Mouse (Mus musculus): Measurements from ENCODE around the gene 1700011L22Rik. TPM values are rescaled to one million over a fixed set of nuclear protein-coding genes. Genes with fewer than 3 reads are reported as not detected.

1700011L22Rik gene
- polyA plus RNA-seq, 1 experiment from 2014 or later: not detected

DNA sequence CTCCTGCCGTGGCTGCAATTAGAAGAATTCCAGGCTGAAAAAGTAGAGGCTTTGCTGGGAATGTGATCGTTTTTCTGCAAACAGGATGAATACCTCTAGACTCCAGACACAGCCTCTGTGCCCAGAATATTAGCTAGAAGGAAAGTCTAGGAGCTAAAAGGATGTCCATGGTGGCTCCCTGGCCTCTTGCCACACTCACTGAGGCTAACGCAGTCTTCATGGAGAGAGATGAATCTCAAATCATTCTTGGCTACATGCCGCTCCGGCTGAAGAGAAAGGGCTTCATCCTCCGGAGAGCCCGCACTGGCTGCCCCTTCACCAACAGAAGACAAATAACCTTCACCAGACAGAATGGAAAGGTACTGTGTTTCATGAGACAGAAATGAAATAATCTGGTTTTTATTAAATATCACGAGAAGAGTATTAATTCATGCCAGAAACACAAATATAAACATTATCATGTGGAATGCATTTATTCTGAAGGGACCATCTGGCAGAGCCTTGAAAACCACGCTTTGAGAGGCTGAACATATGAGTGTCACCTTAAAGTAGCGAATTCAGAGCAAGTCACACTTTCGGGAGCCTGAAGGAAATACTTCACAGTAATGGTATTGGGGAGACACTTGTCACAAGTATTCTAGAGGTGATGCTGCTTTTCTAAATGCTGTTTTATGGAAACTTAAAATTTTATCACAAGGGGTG lies 46.8 kb downstream of the 1700011L22Rik start:
- H3K27me3 ChIP-seq (replicated peaks; ENCODE audit: low read depth, poor library complexity, severe bottlenecking): no peaks in the 10 kb centered on the region
- H3K9me3 ChIP-seq: no peaks in the 10 kb centered on the region
- H3K4me1 ChIP-seq: peaks cover 14% of the 10 kb centered on the region
- H3K4me3 ChIP-seq: no peak overlapping the region
- no peaks in the 10 kb centered on the region for H3K36me3 ChIP-seq (replicated peaks)
- H3K27ac ChIP-seq (replicated peaks): no peak overlapping the region; the same call in 1 of the 2 replicates
- WGBS: 64% methylated on average over 11 of the region's 11 CpGs
- no peak for DNase-seq (ENCODE audit: low spot score)

DNA sequence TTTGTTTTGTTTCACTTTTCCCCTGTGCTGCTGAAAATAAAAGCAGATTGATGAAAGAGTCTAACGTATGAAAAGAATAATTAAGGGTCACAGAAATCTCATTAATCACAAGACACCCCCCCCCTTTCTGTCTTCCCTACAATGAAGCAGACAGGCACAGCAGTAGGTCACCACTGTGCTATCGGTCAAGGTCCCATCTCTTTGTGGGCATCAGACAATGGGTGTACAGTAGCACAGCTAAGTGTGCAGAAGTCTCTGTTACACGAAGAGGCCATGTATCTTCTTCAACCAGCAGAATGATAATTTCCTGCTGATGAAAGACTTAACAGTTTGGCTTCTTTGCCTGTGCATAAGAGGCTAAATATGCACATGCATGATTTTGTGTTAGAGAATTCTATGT lies 49.7 kb downstream of the 1700011L22Rik start:
- no peak overlapping the region for H3K4me3 ChIP-seq
- H3K27ac ChIP-seq (replicated peaks): no peak overlapping the region
- no peaks in the 10 kb centered on the region for H3K27me3 ChIP-seq (replicated peaks; ENCODE audit: low read depth, poor library complexity, severe bottlenecking)
- H3K9me3 ChIP-seq: no peaks in the 10 kb centered on the region
- 78% methylated on average over 3 of the region's 3 CpGs for WGBS
- H3K4me1 ChIP-seq: peaks cover 14% of the 10 kb centered on the region
- DNase-seq (ENCODE audit: low spot score): no peak
- H3K36me3 ChIP-seq (replicated peaks): peaks cover 8% of the 10 kb centered on the region; the same call in 1 of the 2 replicates

DNA sequence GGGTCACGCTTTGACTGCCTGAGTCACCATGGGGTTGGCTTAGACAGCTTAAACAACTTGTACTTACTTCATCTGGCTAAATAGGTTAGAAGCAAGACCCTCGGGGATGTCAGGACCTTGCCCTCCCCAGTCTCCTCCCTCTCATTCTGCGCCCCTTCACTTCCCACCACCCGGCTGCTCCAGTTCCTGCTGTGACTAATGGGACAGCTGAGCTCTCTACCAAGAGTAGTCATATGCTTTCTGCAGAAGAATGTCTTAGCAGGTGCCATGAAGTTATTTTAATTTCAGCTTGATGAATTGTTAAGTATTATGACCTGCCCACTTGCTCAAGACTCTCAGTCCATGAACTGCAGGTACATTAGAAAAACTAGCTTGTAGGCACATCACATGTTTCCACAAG lies 51.9 kb downstream of the 1700011L22Rik start:
- Histone ChIP-seq H3K27me3 (replicated peaks; ENCODE audit: low read depth, poor library complexity, severe bottlenecking) (no peaks in the 10 kb centered on the region), H3K4me3 (no peak overlapping the region), H3K9me3 (no peaks in the 10 kb centered on the region), H3K4me1 (peaks cover 5% of the 10 kb centered on the region; the same call in 1 of the 2 replicates), H3K27ac (replicated peaks) (no peak overlapping the region), H3K36me3 (replicated peaks) (peaks cover 22% of the 10 kb centered on the region)
- WGBS: 79% methylated on average over 4 of the region's 4 CpGs
- no peak for DNase-seq (ENCODE audit: low spot score)

DNA sequence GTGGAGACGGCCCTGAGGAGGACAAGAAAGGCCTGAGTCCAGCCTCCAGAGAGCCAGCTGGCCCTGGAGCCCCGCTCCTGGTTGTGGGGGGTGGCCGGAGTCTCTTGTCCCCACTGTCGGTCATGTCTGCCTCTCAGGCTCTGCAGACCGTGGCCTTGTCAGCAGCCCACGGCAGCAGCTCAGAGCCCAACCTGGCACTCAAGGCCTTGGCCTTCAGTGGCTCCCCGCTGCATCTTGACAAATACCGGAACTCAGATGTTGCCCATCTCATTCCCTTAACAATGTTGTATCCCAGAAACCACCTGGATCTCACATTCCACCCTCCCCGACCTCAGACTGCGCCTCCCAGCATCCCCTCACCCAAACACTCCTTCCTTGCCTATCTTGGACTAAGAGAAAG lies 58.3 kb downstream of the 1700011L22Rik start:
- Histone ChIP-seq H3K27me3 (replicated peaks; ENCODE audit: low read depth, poor library complexity, severe bottlenecking) (no peaks in the 10 kb centered on the region), H3K9me3 (no peaks in the 10 kb centered on the region), H3K36me3 (replicated peaks) (peaks cover 85% of the 10 kb centered on the region), H3K4me1 (no peaks in the 10 kb centered on the region; the same call in 1 of the 2 replicates), H3K4me3 (no peak overlapping the region), H3K27ac (replicated peaks) (no peak overlapping the region)
- DNase-seq (ENCODE audit: low spot score): no peak
- 94% methylated on average over 10 of the region's 10 CpGs for WGBS

DNA sequence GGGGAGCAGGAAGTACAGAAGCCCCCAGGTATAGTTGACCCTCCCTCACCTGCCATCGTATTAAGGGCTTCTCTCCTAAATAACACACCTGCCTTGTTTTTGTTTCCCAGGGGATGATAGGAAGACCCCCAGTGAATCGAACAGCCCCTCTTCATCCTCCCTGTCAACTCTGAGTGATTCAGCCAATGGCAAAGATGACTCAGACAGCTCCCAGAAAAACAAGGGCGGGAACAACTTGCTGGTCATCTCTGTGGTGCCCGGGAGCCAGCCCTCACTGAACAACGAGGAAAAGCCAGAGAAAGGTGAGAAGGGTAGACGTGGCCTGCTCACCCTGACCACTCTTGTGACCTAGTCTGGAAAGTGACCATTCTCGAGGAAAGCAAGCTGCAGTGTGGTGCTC lies 62.9 kb downstream of the 1700011L22Rik start:
- Histone ChIP-seq H3K27ac (replicated peaks) (no peak overlapping the region), H3K36me3 (replicated peaks) (peaks cover 100% of the 10 kb centered on the region), H3K27me3 (replicated peaks; ENCODE audit: low read depth, poor library complexity, severe bottlenecking) (no peaks in the 10 kb centered on the region), H3K9me3 (no peaks in the 10 kb centered on the region), H3K4me1 (no peaks in the 10 kb centered on the region; the same call in 1 of the 2 replicates), H3K4me3 (no peak overlapping the region)
- 85% methylated on average over 7 of the region's 7 CpGs for WGBS
- no peak for DNase-seq (ENCODE audit: low spot score)

DNA sequence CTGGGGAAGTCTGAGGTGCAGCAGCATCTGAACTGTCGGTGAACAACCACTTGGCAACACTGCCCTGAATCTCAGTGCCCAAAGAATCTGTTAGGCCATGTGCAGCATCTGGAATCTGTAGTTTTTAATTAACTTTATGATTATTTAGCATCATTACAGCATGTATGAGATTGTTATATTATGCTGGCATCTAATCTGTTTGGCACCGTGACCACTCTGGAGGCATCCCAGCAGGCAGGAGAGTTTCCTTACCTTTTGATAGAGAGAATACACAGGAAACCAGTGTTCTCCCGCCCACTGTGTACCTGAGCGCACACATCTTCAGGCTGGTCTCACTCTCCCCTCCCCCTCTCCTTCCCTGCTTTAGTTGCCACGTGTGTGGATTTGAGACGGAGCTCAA lies 68.7 kb downstream of the 1700011L22Rik start:
- WGBS: 92% methylated on average over 6 of the region's 6 CpGs
- no peaks in the 10 kb centered on the region for H3K4me1 ChIP-seq
- H3K9me3 ChIP-seq: no peaks in the 10 kb centered on the region
- DNase-seq (ENCODE audit: low spot score): no peak
- H3K4me3 ChIP-seq: no peak overlapping the region
- no peaks in the 10 kb centered on the region for H3K27me3 ChIP-seq (replicated peaks; ENCODE audit: low read depth, poor library complexity, severe bottlenecking)
- H3K36me3 ChIP-seq (replicated peaks): peaks cover 94% of the 10 kb centered on the region
- no peak overlapping the region for H3K27ac ChIP-seq (replicated peaks)

DNA sequence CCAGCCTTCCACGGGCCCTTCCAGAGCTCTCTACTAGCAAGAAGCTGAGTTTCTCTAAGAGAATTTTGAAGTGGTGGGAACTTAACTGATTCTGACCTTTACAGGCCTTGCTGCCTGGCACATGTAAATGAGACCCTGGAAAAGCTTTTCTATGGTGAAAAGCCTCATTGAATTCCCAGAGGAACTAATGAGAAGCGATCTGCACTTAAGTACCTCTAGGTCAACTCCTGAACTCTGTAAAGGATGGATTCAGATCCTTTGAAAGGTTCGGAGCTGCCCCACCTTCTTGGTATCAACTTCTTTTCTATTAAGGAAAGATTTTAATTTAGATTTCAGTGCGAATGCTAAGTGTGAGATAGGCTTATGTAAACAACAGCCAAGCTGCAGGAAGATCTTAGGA lies 72.4 kb downstream of the 1700011L22Rik start:
- WGBS: 70% methylated on average over 4 of the region's 4 CpGs

DNA sequence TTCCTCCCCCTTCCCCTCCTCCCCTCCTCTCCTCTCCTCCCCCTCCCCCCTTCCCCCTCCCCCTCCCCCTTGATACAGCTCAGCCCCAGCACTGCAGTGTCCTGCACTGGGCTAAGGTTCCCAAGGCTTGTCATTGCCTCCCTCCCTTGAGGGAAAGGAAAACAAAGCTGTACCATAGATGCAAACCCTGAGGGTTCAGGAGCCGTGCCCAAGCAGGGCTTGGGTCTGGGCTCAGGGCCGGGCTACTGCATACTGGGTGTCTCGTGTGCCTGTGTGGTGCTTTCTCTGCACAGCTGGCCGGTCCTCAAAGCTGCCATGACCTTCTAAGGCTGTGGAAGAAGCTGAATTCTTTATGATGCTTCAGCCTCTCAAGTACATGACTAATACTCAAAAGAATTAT lies 74.8 kb downstream of the 1700011L22Rik start:
- H3K36me3 ChIP-seq (replicated peaks): peaks cover 46% of the 10 kb centered on the region
- H3K9me3 ChIP-seq: no peaks in the 10 kb centered on the region
- peak overlapping the region; percentile 57; the same call in 1 of the 2 replicates for H3K27ac ChIP-seq (replicated peaks)
- DNase-seq (ENCODE audit: low spot score): no peak
- H3K27me3 ChIP-seq (replicated peaks; ENCODE audit: low read depth, poor library complexity, severe bottlenecking): no peaks in the 10 kb centered on the region
- 57% methylated on average over 4 of the region's 4 CpGs for WGBS
- no peak overlapping the region for H3K4me3 ChIP-seq
- H3K4me1 ChIP-seq: peaks cover 11% of the 10 kb centered on the region

More for the DNA sequence above, 72.4 kb downstream of the 1700011L22Rik start:
- Histone ChIP-seq H3K27ac (replicated peaks) (no peak overlapping the region), H3K9me3 (no peaks in the 10 kb centered on the region), H3K4me3 (no peak overlapping the region), H3K4me1 (peaks cover 11% of the 10 kb centered on the region), H3K36me3 (replicated peaks) (peaks cover 58% of the 10 kb centered on the region), H3K27me3 (replicated peaks; ENCODE audit: low read depth, poor library complexity, severe bottlenecking) (no peaks in the 10 kb centered on the region)
- no peak for DNase-seq (ENCODE audit: low spot score)

DNA sequence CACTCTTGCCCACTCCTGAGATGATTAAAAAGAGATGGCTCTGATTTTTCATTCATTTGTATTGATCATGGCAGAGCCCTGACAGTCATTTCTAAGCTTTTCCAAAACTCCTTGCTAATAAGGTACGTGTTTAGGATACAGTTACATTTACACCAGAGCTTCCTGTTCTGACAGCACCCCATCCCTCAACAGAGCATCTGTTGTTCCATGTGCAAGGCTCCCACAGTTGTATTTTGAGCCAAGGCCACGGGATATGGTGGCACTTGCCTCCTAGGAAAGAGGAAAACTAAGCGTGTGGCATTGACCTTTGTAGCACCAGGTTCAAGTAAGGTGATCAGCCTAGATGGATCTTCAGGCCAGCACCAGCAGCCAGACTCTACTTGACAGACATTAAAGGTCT lies 83.1 kb downstream of the 1700011L22Rik start:
- Histone ChIP-seq H3K36me3 (replicated peaks) (peaks cover 46% of the 10 kb centered on the region), H3K27me3 (replicated peaks; ENCODE audit: low read depth, poor library complexity, severe bottlenecking) (no peaks in the 10 kb centered on the region), H3K27ac (replicated peaks) (no peak overlapping the region), H3K9me3 (no peaks in the 10 kb centered on the region), H3K4me1 (peaks cover 4% of the 10 kb centered on the region), H3K4me3 (no peak overlapping the region)
- DNase-seq (ENCODE audit: low spot score): no peak
- 82% methylated on average over 3 of the region's 3 CpGs for WGBS

DNA sequence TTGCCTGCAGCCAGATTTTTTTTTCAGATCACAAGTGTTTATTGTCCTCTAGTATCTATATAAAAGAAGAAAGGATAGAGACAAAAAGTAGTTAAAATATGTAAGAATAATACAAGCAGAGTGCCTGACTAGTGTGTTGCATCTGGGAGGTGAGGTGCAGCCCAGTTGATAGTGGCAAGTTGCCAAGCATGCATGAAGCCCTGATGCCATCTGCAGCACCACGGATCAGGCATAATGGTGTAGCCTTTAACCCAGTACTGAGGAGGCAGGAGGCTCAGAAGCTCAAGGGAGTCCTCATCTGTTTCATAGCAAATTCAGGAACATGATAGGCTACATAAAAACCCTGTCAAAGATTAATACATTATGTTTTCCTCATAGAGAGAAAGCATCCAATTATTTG lies 84.0 kb downstream of the 1700011L22Rik start:
- H3K27me3 ChIP-seq (replicated peaks; ENCODE audit: low read depth, poor library complexity, severe bottlenecking): no peaks in the 10 kb centered on the region
- no peak for DNase-seq (ENCODE audit: low spot score)
- peaks cover 13% of the 10 kb centered on the region for H3K4me1 ChIP-seq
- no peaks in the 10 kb centered on the region for H3K9me3 ChIP-seq
- WGBS: 82% methylated on average over 1 of the region's 1 CpGs
- peaks cover 42% of the 10 kb centered on the region for H3K36me3 ChIP-seq (replicated peaks)
- H3K27ac ChIP-seq (replicated peaks): no peak overlapping the region
- H3K4me3 ChIP-seq: no peak overlapping the region

DNA sequence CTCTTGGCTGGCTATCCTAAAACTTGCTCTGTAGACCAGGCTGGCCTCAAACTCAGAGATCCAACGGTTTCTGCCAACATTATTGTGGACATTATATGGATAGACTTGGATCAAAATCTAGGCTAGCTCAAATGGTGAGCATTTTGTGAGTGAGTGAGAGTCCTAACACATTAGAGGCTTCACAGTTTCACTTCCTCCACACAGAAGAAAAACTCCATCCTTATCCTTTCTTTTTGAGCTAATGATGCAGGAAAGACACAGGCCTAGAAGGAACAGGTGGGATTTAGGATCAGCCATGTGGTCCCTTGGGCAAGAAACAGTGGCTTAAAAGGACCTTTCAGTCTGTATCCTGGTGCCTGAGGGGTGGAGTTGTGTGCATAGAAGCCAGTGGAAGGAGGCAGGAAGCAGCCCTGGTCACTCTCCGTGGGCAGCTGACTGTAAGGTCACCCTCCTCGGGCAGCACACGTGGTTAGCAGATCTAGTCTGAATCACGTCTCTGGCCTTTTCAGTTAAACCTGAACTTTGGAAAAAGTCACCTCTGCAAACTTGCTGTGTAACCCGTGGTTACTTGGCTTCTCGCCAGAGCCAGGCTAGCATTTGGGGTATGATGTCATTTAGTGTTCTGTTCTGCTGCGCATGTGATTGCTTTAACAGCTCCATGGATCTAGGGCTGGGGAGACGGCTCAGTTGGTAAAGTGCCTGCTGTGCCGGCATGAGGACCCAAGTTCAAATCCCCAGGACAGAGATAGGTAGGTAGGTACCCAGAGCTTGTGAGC lies 85.6 kb downstream of the 1700011L22Rik start:
- Histone ChIP-seq H3K9me3 (no peaks in the 10 kb centered on the region), H3K36me3 (replicated peaks) (peaks cover 57% of the 10 kb centered on the region), H3K27me3 (replicated peaks; ENCODE audit: low read depth, poor library complexity, severe bottlenecking) (no peaks in the 10 kb centered on the region), H3K4me3 (no peak overlapping the region), H3K4me1 (peaks cover 25% of the 10 kb centered on the region), H3K27ac (replicated peaks) (no peak overlapping the region)
- DNase-seq (ENCODE audit: low spot score): no peak
- 76% methylated on average over 10 of the region's 10 CpGs for WGBS

DNA sequence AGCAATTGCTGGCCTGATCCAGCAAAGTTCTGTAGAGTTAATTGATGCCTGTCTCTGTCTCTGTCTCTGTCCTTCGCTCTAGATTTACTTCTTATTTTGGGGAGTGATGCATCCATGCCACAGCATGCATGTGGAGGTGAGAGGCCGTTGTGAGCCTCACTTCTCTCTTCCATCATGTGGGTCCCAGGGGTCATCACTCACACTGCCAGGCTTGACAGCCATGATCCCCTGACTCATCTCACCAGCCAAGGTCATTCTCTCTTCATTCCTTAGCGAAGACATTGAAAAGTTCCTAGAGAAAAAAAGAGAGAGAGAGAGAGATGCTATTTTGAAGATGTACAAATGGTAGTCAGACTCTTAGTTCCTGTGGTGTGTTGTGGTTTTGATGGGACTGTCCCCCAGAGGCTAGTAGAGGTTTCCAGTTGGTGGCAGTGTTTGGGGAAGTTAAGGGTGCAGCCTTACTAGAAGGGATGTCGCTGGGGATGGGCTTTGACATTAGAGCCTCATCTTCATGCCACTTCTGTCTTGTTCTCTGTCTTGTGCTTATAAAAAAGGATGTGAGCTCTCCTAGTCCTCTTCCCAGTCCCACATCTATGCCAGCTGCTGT lies 87.1 kb downstream of the 1700011L22Rik start:
- Histone ChIP-seq H3K27ac (replicated peaks) (no peak overlapping the region), H3K4me3 (no peak overlapping the region), H3K9me3 (no peaks in the 10 kb centered on the region), H3K36me3 (replicated peaks) (peaks cover 65% of the 10 kb centered on the region), H3K27me3 (replicated peaks; ENCODE audit: low read depth, poor library complexity, severe bottlenecking) (no peaks in the 10 kb centered on the region), H3K4me1 (peaks cover 39% of the 10 kb centered on the region)
- WGBS: 88% methylated on average over 4 of the region's 4 CpGs
- DNase-seq (ENCODE audit: low spot score): no peak

Data from embryonic facial prominence, embryonic 10.5 days (tissue).